Mouse (Mus musculus) G1E-ER4 (cell line): ENCODE data around the gene Wdr35. TPM values are rescaled to one million over a fixed set of nuclear protein-coding genes. Genes with fewer than 3 reads are reported as not detected.

ENCODE experiments used
- GATA1 ChIP-seq: IDR thresholded peaks from one replicate; pipeline ENCODE4 v1.8.0; 2012; ENCODE audit warnings: low read length, inconsistent platforms
- polyA plus RNA-seq: library from polyadenylated mRNA; stranded (reverse); fragments of >175 nt; gene quantifications from 2 replicates; pipeline ENCODE4 v1.2.3, GENCODE M21; 2012

Gene Wdr35
- polyA plus RNA-seq, 1 experiment, result not detected

DNA sequence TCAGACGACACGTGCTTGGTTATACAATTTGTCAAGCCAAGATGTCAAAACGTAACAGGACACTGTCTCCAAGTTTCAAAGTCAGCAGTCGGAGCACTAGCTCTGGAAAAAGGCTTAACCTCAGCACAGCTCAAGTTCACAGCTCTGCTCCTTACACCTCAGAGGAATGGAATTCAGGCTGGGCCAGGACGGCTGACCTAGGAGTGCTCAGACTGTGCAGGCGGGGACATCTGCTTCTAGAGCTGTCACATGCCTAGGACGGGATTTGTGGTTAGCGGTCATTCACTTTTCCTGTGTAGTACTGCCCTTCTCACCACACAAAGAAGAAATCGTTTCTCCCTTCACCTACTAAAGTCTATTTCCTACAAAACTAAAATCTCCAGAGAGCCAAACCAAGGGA lies 3.9 kb upstream of the Wdr35 start:
- TF ChIP-seq GATA1, result no peak

DNA sequence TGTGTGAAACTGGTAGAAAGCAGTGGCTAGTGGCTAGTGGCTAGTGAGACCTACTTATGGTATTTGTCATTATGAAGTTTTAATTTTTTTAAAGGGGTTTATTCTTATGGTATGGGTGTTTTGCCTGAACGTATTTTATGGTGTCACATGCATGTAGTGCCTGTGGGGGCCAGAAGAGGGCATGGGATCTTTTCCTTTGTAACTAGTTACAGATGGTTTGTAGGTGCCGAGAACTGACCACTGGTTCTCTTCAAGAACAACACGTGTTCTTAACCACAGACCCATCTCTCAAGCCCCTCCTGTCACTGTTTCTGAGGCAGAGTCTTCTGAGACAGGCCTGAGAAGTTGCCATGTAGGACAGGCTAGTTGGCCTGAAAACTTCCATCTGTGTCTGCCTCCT lies 1.4 kb downstream of the Wdr35 start:
- no peak for TF ChIP-seq GATA1

DNA sequence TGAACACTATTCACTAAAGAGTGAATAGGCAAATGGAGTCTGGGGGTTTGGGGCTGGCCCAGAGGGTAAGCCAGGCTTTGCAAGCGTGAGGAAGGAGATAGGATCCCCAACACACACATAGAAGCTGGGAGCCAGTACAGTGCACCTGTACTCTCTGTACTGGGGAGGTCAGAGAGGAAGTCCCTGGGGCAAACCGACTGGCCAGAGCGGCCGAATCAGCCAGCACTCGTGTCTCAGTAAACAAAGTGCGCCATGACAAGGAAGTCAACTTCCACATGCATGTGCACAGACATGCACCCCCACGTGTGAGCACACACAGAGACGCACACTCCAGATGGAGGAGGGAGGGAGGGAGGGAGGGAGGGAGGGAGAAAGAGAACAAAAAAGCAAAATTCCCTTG lies 19.5 kb downstream of the Wdr35 start:
- no peak for TF ChIP-seq GATA1

DNA sequence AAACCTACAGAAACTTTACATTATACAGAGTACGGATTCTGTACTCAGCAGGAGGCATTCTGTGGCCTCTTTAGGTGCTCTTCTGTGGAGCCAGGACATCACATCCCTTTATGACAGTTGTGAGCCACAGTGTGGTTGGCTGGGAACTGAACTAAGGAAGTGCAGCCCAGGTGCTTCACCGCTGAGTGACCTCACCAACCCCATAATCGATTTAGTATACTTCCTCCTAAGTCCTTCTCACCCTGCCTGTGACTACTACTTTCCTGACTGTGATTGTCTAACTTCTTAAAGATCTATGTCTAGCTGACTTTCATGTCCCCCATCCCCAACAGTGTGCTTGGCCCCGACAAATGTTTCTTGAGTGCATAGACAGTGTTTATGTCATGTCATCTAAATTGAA lies 24.6 kb downstream of the Wdr35 start:
- TF ChIP-seq GATA1, result no peak

DNA sequence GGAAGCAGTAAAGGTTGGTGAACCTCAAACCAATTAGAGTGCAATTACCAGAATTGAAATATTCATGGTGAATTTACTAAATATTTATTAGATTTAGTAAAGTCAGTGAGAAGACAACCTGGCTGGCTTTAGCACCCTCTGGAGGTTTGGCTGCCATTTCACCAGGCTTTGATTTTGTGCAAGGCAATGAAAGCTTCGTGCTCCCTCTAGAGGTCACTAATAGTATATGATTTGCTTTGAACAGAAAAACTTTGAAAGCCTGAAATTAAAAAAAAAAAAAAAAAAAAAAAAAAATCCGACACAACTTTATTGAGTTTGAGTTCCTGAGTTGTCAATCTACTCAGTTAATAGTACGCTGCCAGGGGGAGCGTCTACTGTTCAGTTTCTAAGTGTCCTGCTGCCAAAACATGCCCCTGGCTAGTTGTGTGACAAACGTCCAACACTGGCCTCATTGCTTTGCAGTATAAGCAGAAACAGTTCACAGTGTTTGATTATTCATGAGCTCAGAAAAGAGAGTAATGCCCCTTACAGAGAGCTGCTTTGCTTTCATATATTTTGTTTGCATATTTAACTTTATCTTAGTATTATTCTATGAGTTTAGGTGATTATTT lies 28.5 kb downstream of the Wdr35 start:
- no peak for TF ChIP-seq GATA1

DNA sequence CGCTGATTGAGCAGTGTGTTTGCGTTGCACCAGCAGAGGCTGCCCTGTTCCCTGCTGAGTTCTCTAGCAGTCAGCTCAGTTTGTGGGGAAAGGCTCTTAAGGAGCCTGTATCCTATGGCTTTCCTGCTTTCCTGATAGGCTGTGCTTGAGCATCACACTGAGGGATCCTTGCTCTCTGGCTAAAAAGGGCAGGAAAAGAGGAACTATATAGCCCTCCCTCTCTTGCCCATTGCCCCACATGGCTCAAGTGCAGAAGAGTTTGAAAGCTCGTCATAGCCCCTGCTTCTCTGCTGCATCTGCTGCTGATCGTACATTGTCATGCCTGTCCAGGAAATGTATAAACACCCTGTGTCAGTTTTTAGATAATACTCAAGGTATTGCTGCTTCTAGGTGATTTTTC lies 33.5 kb downstream of the Wdr35 start:
- no peak for TF ChIP-seq GATA1

DNA sequence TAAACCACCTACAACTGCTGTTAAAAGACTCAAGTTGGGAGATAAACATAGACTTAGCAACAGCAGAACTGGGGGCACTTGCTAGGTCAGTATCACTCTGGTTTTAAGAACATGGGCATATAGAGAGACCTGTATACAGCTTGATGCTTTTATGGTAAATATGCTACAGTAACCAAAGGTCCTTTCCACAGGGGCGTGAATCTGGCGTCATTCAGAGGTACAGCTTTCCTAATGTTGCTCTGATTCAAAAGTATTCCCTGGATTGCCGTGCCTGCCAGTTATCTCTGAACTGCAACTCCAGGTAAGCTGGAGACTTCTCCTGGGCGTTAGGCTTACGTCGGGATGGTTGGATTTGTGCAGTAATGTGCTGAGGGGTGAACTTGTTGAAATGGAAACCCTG lies 34.1 kb downstream of the Wdr35 start:
- TF ChIP-seq GATA1, result no peak

DNA sequence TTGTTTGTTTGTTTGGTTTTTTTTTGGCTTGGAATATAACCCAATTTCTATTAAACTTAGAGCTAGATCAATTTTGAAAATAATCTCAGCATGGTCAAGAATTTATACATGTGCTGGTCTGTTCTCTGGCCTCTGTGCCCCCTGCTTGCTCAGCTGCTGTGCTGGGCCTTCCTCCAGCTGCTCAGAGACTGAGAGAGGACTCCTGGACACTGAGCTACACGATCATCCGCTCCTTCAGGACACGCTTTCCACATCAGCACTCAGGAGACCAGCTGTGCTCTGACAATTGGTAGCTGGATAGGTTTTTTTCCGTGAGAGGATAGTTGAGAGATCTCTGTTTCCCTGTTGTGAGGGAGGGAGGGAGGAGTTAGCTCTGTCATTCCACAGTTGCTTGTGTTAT lies 36.6 kb downstream of the Wdr35 start:
- no peak for TF ChIP-seq GATA1

DNA sequence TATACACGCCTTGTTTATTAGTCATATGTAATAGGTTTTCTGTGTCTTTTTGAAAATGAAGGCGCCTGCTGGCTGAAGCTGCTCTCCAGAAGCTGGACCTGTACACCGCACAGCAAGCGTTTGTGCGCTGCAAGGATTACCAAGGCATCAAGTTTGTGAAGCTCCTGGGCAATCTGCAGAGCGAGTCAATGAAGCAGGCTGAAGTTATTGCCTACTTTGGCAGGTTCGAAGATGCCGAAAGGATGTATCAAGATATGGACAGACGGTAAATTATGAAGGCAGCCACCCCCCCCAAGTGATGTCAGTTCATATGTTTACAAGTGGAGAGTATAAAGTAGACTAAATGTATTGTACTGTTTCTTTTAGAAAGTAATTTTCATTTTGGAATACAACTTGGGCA lies 42.7 kb downstream of the Wdr35 start:
- TF ChIP-seq GATA1, result no peak

DNA sequence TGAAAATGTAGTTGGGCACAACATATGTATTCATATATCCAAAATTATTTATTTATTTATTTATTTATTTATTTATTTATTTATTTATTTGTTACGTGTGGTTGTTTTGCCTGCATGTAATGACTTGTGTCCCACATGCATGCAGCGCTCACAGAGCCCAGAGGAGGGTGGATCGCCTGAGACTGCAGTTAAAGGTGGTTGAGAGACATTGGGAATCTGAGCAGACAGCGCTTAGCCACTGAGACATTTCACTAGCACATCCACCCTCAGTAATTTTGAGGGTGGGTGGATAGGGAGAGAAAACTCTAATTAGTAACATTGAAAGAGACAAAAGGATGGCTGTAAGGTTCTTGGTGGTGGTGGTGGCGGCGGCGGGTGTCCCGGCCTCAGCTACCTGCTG lies 46.7 kb downstream of the Wdr35 start:
- TF ChIP-seq GATA1, result no peak

DNA sequence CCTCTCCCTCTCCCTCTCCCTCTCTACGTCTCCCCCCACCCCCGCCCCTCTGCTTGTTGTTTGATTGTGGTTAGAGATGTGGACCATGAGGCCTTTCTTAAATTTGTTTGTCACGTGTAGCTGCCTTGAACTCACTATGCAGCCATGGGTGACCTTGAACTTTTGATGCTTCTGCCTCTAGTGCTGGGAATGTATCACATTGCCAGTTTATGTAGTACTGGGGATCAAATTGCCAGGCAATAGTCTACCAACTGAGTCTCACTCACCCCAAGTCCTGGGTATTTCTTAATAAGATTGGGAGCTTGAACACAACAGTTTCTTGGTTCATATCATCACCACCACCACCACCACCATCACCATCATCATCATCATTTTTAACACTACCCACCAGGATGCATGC lies 47.3 kb downstream of the Wdr35 start:
- TF ChIP-seq GATA1, result no peak

DNA sequence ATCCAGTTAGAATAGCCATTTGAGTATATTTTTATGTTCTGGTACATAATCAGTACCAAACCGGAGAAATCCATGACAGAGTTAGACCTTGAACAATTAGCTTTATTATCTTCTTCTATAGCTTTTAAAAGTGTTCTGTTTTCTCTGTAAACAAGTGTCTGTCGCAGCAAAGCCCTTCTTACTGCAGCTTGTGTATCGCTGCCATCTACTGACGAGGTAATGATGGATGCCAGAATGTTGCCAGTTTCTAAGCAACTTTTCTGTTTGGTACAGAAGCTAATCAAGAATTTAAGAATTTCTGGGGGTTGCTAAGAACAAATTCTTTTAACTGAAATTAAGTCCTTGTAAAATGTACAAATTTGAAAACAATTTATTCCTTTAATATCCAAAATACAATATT lies 49.3 kb downstream of the Wdr35 start:
- no peak for TF ChIP-seq GATA1

DNA sequence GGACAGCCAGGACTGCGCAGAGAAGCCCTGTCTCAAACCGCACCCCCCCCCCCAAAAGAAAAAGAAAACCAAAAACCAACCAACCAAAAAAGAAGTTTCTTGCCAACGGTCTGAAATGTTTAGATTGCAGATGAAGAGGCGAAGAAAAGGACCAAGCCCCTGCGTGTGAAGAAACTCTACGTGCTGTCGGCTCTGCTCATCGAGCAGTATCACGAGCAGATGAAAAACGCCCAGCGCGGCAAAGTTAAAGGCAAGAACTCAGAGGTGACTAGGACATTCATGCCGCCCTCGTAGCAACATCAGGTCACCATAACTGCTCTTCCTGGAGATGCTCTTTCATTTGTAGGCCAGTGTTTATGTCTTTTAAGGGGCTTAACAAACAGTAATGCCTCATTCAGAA lies 50.4 kb downstream of the Wdr35 start:
- TF ChIP-seq GATA1, result no peak

DNA sequence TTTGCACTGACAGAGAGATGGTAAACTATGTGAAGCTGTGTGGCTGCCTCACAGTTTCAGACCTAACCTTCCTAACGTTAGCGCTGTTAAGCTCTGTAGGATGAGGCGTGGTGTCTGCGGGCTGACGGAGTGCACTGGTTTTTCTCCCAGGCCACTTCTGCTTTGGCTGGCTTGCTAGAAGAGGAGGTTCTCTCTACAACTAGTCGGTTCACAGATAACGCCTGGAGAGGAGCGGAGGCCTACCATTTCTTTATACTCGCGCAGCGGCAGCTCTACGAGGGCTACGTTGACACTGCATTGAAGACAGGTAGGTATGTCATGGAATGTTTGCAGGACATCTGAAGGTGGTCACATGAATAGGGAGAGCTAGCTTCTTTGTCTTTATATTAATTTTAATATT lies 51.0 kb downstream of the Wdr35 start:
- no peak for TF ChIP-seq GATA1

DNA sequence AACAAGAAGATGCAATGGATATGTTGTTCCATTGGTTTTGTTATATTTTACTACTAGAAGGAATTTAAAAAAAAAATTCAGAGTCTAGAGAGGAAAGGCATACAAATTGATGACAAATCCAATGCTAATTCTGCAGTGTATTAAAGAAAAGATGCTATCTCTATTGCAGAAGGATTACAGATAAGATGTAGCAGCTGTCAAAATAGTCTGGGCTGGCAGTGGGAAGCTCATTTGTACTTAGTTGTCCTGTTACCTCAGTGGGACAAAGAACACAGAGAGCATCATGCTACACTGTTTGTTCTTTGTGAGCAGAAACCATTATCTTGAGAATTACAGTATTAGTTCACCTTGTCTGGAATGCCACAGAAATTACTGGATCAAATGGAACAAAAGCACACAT lies 53.2 kb downstream of the Wdr35 start:
- TF ChIP-seq GATA1, result no peak

DNA sequence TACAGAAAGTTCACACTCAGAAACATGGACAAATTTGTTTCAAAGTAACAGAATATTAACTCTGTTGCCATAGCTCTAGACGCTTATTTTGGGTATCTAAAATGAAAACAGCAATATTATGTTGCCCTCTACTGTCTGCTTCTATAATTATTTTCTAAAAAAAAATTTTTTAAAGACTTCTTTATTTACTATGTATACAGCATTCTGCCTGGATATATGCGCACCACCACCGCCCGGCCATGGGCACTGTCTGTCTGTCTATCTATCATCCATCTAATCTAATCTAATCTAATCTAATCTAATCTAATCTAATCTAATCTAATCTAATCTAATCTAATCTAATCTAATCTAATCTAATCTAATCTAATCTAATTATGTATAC lies 55.8 kb downstream of the Wdr35 start:
- TF ChIP-seq GATA1, result no peak

DNA sequence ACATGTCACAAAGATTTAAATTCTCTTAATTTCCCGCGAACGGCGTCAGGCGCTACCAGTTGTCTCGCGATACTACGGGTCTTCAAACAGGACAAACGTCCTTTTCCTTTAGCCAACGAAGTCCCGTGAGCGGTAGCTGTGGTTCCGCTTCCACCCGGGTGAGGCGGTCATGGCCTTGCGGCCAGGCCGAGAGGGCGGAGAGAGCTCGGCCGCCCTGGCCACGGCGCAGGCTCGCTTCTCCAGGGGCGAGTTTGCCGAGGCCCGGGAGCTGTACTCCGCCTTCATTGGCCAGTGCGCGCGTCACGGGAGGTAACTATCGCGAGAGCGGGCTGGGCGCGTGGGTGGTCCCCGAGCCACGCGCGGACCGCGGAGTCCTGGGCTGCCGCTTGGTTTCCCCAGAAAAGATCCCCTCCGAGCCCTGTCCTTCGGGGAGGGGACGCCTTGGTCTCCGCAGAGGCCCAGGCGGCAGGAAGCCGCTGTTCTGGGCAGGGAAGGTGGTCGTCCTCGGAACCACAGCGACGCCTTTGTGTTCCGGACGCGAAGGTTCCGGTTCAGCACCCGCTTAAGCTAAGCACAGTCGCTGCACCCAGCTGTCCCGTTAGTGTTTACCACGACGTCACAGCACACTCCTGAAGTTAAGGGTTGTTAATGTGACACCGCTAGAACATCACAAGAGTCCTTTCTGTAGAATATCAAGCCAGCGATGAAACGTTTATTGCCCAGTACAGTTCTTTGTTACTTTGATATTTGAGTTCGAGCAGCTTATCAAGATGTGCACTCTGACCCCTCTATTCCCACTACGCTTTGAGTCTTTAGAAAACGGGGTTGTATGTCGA lies 56.4 kb downstream of the Wdr35 start, which contains the start of gene Ttc32:
TSS of gene Ttc32 (plus strand) at position 110 of the 836 bp plus-strand sequence.
- no peak for TF ChIP-seq GATA1
